In the genomic region with DNA sequence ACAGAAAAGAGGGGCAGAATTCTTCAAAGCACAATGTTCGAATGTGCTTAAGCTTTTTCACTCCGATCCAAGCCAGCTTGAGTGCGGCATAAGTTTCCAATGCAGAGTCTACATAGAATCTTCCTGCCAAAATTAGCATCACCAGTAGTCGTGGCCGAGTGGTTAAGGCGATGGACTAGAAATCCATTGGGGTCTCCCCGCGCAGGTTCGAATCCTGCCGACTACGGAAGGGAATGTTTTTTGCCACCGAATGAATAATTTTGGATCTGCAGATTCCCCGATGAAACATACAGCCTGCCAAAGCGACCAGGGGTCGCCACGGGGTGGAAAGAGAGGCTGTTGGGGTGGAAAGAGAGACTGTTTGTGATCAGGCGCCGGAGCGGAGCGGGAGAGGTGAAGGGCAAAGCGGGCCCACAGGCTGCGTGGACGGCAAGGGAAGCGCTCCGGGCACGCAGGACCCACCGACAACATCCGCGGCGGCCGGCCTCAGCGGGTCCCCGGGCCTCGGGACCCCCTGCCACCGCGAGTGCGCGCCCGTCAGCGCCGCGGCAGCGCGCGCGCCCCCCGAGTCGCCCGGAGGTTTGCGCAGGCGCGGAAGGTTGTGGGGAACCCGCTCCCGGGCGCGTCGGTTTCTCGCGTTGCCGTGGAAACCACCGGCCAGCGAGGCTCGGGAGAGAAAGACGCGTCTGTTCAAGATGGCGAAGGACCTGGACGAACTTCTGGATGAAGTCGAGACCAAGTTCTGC, we compare ENCODE assay signal across 7 mouse cellular contexts. TPM values are rescaled to one million over a fixed set of nuclear protein-coding genes. Genes with fewer than 3 reads are reported as not detected.
DNase-seq lines count a peak whose midpoint lies in the region; ATAC-seq and TF ChIP-seq lines count a peak whose summit lies in the region.

A gene (plus strand): TSS at position 579 of the 746 bp plus-strand sequence.

- H3K4me1 ChIP-seq in embryonic facial prominence, embryonic 12.5 days: peaks cover 11% of the 10 kb centered on the region
- H3K4me1 ChIP-seq in kidney, adult 2 months (ENCODE audit: control insufficient read depth, insufficient read depth, low read length): peaks cover 5% of the 10 kb centered on the region; the same call in 1 of the 2 replicates
- peaks cover 9% of the 10 kb centered on the region for H3K4me1 ChIP-seq in limb, embryonic 12.5 days (replicated peaks)
- peaks cover 25% of the 10 kb centered on the region for H3K4me1 ChIP-seq in midbrain, embryonic 15.5 days
- no peaks in the 10 kb centered on the region for H3K4me1 ChIP-seq in spleen, adult 2 months (ENCODE audit: control insufficient read depth, insufficient read depth, insufficient read length)

- no peaks in the 10 kb centered on the region for H3K36me3 ChIP-seq in embryonic facial prominence, embryonic 12.5 days
- H3K36me3 ChIP-seq in kidney, adult 2 months (ENCODE audit: control insufficient read depth, insufficient read depth, low read length): no peaks in the 10 kb centered on the region
- peaks cover 3% of the 10 kb centered on the region; the same call in 1 of the 2 replicates for H3K36me3 ChIP-seq in limb, embryonic 12.5 days
- H3K36me3 ChIP-seq in midbrain, embryonic 15.5 days (replicated peaks): no peaks in the 10 kb centered on the region
- no peaks in the 10 kb centered on the region for H3K36me3 ChIP-seq in spleen, adult 2 months (ENCODE audit: control insufficient read depth, insufficient read depth, low read length)

- H3K9me3 ChIP-seq in embryonic facial prominence, embryonic 12.5 days: no peaks in the 10 kb centered on the region
- no peaks in the 10 kb centered on the region for H3K9me3 ChIP-seq in limb, embryonic 12.5 days
- no peaks in the 10 kb centered on the region for H3K9me3 ChIP-seq in midbrain, embryonic 15.5 days

- peak; percentile 20 for TF ChIP-seq POLR2A in kidney, adult 2 months (IDR thresholded peaks at IDR 0.05; ENCODE audit: low read depth, low read length)
- TF ChIP-seq POLR2A in spleen, adult 2 months (IDR thresholded peaks at IDR 0.05; ENCODE audit: low read depth, low read length): no peak

- peak within 1 kb of the TSS; percentile 59 for H3K4me2 ChIP-seq in embryonic facial prominence, embryonic 12.5 days (replicated peaks)
- H3K4me2 ChIP-seq in limb, embryonic 12.5 days: peak within 1 kb of the TSS; percentile 66
- H3K4me2 ChIP-seq in midbrain, embryonic 15.5 days: peak within 1 kb of the TSS; percentile 63

- peak; percentile 96 for DNase-seq in adrenal gland, postnatal 25 days
- DNase-seq in heart, adult 18-20 months: peak; percentile 94 to 95
- peak; percentile 93 for DNase-seq in kidney, adult 2 months
- DNase-seq in spleen, adult 2 months (ENCODE audit: low read depth in 1 of 2, low spot score in 2 of 2): peak; percentile 78 to 88

- H3K9ac ChIP-seq in embryonic facial prominence, embryonic 12.5 days: peak within 1 kb of the TSS; percentile 85
- H3K9ac ChIP-seq in limb, embryonic 12.5 days (replicated peaks): peak within 1 kb of the TSS; percentile 84
- H3K9ac ChIP-seq in midbrain, embryonic 15.5 days: peak within 1 kb of the TSS; percentile 90

- peak within 1 kb of the TSS; percentile 99 for H3K27ac ChIP-seq in embryonic facial prominence, embryonic 12.5 days
- H3K27ac ChIP-seq in kidney, adult 2 months (ENCODE audit: insufficient read depth, low read depth, low read length): peak within 1 kb of the TSS; percentile 89
- H3K27ac ChIP-seq in limb, embryonic 12.5 days: peak within 1 kb of the TSS; percentile 98
- peak within 1 kb of the TSS; percentile 99 for H3K27ac ChIP-seq in midbrain, embryonic 15.5 days
- H3K27ac ChIP-seq in spleen, adult 2 months (ENCODE audit: insufficient read depth, low read length): peak within 1 kb of the TSS; percentile 96

- H3K4me3 ChIP-seq in embryonic facial prominence, embryonic 12.5 days: peak within 1 kb of the TSS; percentile 66
- peak within 1 kb of the TSS; percentile 83 for H3K4me3 ChIP-seq in kidney, adult 2 months (ENCODE audit: insufficient read depth, low read depth, low read length)
- H3K4me3 ChIP-seq in limb, embryonic 12.5 days (replicated peaks): peak within 1 kb of the TSS; percentile 87
- H3K4me3 ChIP-seq in midbrain, embryonic 15.5 days: peak within 1 kb of the TSS; percentile 76
- H3K4me3 ChIP-seq in spleen, adult 2 months (ENCODE audit: extremely low read depth, insufficient read depth, insufficient read length): peak within 1 kb of the TSS; percentile 83

- WGBS in embryonic facial prominence, embryonic 12.5 days: under 1% methylated on average over 68 of the region's 68 CpGs
- under 1% methylated on average over 68 of the region's 68 CpGs for WGBS in kidney, adult 2 months
- under 1% methylated on average over 68 of the region's 68 CpGs for WGBS in limb, embryonic 12.5 days
- under 1% methylated on average over 68 of the region's 68 CpGs for WGBS in midbrain, embryonic 15.5 days
- WGBS in spleen, adult 2 months: 1% methylated on average over 68 of the region's 68 CpGs

- H3K27me3 ChIP-seq in embryonic facial prominence, embryonic 12.5 days: no peaks in the 10 kb centered on the region
- H3K27me3 ChIP-seq in kidney, adult 2 months (replicated peaks; ENCODE audit: control insufficient read depth, insufficient read depth, low read length): no peaks in the 10 kb centered on the region; the same call in 1 of the 2 replicates
- no peaks in the 10 kb centered on the region for H3K27me3 ChIP-seq in limb, embryonic 12.5 days
- no peaks in the 10 kb centered on the region for H3K27me3 ChIP-seq in midbrain, embryonic 15.5 days (replicated peaks)
- no peaks in the 10 kb centered on the region for H3K27me3 ChIP-seq in spleen, adult 2 months (ENCODE audit: control insufficient read depth, insufficient read depth, low read length)

- peak; percentile 82 for ATAC-seq in embryonic facial prominence, embryonic 12.5 days (ENCODE audit: insufficient number of reproducible peaks, insufficient read depth, low FRiP score, low TSS enrichment)
- peak; percentile 89 for ATAC-seq in limb, embryonic 12.5 days (ENCODE audit: insufficient number of reproducible peaks, insufficient read depth, low FRiP score, low TSS enrichment, low read depth)
- peak; percentile 94 for ATAC-seq in midbrain, embryonic 15.5 days (replicated peaks)

- TF ChIP-seq CTCF in kidney, adult 2 months (conservative IDR thresholded peaks at IDR 0.05; ENCODE audit: insufficient read depth, insufficient read length, low read depth, low read length): no peak
- TF ChIP-seq CTCF in spleen, adult 2 months (IDR thresholded peaks at IDR 0.05; ENCODE audit: extremely low read depth, insufficient read depth, insufficient read length, insufficient replicate concordance): no peak

RNA-seq across cellular contexts. Expression of the gene that starts here (rescaled TPM):
- 18.5 and 22.0 TPM in 2 replicates for total RNA-seq in adrenal gland, postnatal 25 days (2021)
- polyA plus RNA-seq in embryonic facial prominence, embryonic 12.5 days (2016; fragmentation: Nextera tagmentation; extraction: Ambion mirVana): 34.3 and 36.5 TPM in 2 replicates
- total RNA-seq in heart, adult 18-20 months (2021): 1 to 10 TPM; 6.6 to 7.0 TPM
- 5.3 and 7.0 TPM in 2 replicates for polyA plus RNA-seq in kidney, adult 2 months (2012; rRNA removed)
- 23.9 and 28.4 TPM in 2 replicates for polyA plus RNA-seq in limb, embryonic 12.5 days (2016; fragmentation: Nextera tagmentation; extraction: Ambion mirVana)
- 47.6 and 47.7 TPM in 2 replicates for polyA plus RNA-seq in midbrain, embryonic 15.5 days (2015; fragmentation: Nextera tagmentation; extraction: Ambion mirVana)
- polyA plus RNA-seq in spleen, adult 2 months (2012; rRNA removed): 1.5 TPM in 2 replicates

Comparison
In these comparisons a context has a peak if more than half of its experiments do, and no peak if none do; other contexts are left out.
1. Peak in every context shown above with its lines: DNase-seq, ATAC-seq, H3K4me3 ChIP-seq and H3K27ac ChIP-seq.